Mouse (Mus musculus): Measurements from ENCODE around the gene Aes. TPM values are rescaled to one million over a fixed set of nuclear protein-coding genes. Genes with fewer than 3 reads are reported as not detected.
A peak's percentile ranks its signal among the peaks of the same experiment; 100 is the strongest.

The Aes gene
- 264 and 280 TPM in 2 replicates for polyA plus RNA-seq (2014; fragmentation: Nextera tagmentation; extraction: Ambion mirVana)

DNA sequence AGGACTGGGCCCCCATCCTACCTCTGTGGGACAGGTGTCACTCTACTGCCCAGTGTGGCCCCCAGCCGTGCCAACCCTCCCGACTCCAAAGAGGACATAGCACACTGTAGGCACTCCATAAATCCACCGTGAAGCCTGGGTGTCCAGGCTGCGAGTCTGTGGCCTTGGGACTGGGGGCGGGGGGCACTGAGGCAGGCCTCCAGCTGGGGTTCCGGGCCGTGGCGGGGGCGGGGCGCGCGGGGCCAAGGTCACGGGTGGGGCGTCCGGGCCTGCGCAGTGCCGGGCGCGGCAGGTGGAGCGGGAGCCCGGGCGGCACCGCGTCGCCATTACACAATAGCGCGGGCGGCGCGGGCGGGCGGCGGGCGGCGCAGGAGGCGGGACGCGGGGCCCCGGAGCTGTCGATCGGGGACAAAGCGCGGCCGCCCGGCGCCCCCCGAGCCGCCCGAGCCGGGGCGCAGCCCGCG, at the start of gene Aes:
Aes (plus strand) TSS at position 326 of the 464 bp plus-strand sequence.
- Histone ChIP-seq H3K9me3 (ENCODE audit: control insufficient read depth, low read length) (no peaks in the 10 kb centered on the region), H3K4me3 (ENCODE audit: low read depth, low read length) (peak within 1 kb of the TSS; percentile 90), H3K27ac (ENCODE audit: low read depth, low read length) (peak within 1 kb of the TSS; percentile 87), H3K4me2 (replicated peaks; ENCODE audit: low read depth, low read length) (peak within 1 kb of the TSS; percentile 92), H3K27me3 (ENCODE audit: control insufficient read depth, insufficient read depth, low read length) (no peaks in the 10 kb centered on the region), H3K9ac (ENCODE audit: low read depth, low read length) (peak within 1 kb of the TSS; percentile 99), H3K4me1 (replicated peaks; ENCODE audit: control insufficient read depth, insufficient read depth, low read length) (peaks cover 18% of the 10 kb centered on the region), H3K36me3 (ENCODE audit: control insufficient read depth, insufficient read depth, low read length) (no peaks in the 10 kb centered on the region)
- ATAC-seq (ENCODE audit: low FRiP score) = peak; percentile 59
- under 1% methylated on average over 36 of the region's 53 CpGs for WGBS
- DNase-seq (ENCODE audit: low spot score) = peak; percentile 63

DNA sequence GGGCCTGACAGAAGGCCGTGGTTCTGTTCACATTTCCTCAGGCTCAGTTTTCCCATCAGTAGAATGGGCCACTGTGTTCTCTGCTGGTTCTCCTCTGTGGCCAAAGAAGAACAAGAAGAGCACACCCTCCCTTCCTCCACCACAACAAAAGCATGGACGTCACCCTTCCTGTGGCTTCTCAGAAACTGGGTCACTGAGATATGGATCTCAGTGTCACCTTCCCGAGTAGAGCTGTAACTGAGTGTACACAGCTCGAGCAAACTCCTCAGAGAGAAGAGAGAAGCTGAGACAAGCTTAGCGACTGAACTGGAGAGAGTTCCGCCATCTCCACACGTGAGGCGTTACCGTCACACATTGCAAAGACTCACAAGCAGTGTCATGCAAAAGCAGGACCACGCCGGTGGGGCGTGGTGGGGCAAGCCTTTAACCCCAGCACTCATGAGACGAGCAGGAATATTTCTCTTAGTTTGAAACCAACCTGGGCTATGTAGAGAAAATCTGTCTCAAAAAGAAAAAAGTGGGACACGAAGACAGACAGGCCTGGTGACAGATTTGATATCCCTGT, 49.0 kb upstream of the Aes start:
- Histone ChIP-seq H3K9ac (ENCODE audit: low read depth, low read length) (no peak overlapping the region), H3K27ac (ENCODE audit: low read depth, low read length) (no peak overlapping the region), H3K27me3 (ENCODE audit: control insufficient read depth, insufficient read depth, low read length) (0 out of 2 replicates have a peak, but pooled peaks cover 2% of the 10 kb centered on the region), H3K4me3 (ENCODE audit: low read depth, low read length) (no peak overlapping the region), H3K4me2 (replicated peaks; ENCODE audit: low read depth, low read length) (no peak overlapping the region), H3K4me1 (replicated peaks; ENCODE audit: control insufficient read depth, insufficient read depth, low read length) (no peaks in the 10 kb centered on the region), H3K36me3 (ENCODE audit: control insufficient read depth, insufficient read depth, low read length) (no peaks in the 10 kb centered on the region), H3K9me3 (ENCODE audit: control insufficient read depth, low read length) (no peaks in the 10 kb centered on the region)
- WGBS = 80% methylated on average over 14 of the region's 14 CpGs
- ATAC-seq (ENCODE audit: low FRiP score) (no peak), DNase-seq (ENCODE audit: low spot score) (no peak)

DNA sequence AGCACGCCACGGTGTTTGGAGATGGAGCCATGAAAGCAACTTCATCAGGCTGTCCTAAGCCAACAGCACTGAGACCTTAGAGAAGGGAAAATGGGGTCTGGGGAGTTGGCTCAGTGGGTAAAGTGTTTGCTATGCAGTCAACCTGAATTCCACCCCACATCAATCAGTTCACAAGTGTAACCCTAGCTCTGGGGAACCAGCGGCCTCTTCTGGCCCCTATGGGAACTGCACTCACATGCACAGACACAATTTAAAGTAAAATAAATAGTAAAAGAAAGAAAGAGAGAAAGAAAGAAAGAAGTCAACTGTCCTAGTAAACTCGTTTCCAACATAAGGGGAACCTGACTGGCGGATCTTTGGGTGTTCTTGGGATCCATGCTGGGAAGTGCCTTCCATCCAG, 45.5 kb upstream of the Aes start:
- no peaks in the 10 kb centered on the region for H3K9me3 ChIP-seq (ENCODE audit: control insufficient read depth, low read length)
- no peak overlapping the region for H3K27ac ChIP-seq (ENCODE audit: low read depth, low read length)
- DNase-seq (ENCODE audit: low spot score) (no peak), ATAC-seq (ENCODE audit: low FRiP score) (no peak)
- no peak overlapping the region for H3K4me3 ChIP-seq (ENCODE audit: low read depth, low read length)
- 0 out of 2 replicates have a peak, but pooled peaks cover 2% of the 10 kb centered on the region for H3K27me3 ChIP-seq (ENCODE audit: control insufficient read depth, insufficient read depth, low read length)
- no peaks in the 10 kb centered on the region for H3K4me1 ChIP-seq (replicated peaks; ENCODE audit: control insufficient read depth, insufficient read depth, low read length)
- no peak overlapping the region for H3K9ac ChIP-seq (ENCODE audit: low read depth, low read length)
- WGBS = 86% methylated on average over 5 of the region's 5 CpGs
- H3K4me2 ChIP-seq (replicated peaks; ENCODE audit: low read depth, low read length) = no peak overlapping the region
- no peaks in the 10 kb centered on the region for H3K36me3 ChIP-seq (ENCODE audit: control insufficient read depth, insufficient read depth, low read length)

DNA sequence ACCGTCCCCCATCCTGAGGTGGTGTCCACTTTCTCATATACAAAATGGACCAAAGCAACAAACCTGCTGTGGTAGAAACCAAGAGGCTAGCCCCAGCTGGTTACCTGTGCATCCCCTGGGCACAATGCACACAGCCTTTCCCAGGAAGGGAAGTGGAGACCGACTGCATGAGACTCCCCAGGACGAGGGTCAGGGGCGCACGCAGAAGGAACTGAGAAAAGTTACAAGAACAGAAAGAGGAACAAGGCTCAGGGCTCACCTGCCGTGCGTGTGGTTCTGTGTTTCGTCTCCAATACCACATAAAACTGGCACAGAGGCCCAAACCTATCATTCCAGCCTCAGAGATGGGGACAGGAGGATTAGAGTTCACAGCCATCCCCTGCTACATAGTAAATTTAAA, 42.1 kb upstream of the Aes start:
- H3K9me3 ChIP-seq (ENCODE audit: control insufficient read depth, low read length) = no peaks in the 10 kb centered on the region
- H3K27ac ChIP-seq (ENCODE audit: low read depth, low read length) = no peak overlapping the region
- H3K9ac ChIP-seq (ENCODE audit: low read depth, low read length) = no peak overlapping the region
- no peak overlapping the region for H3K4me2 ChIP-seq (replicated peaks; ENCODE audit: low read depth, low read length)
- ATAC-seq (ENCODE audit: low FRiP score) = no peak
- no peaks in the 10 kb centered on the region for H3K27me3 ChIP-seq (ENCODE audit: control insufficient read depth, insufficient read depth, low read length)
- 77% methylated on average over 8 of the region's 8 CpGs for WGBS
- no peaks in the 10 kb centered on the region for H3K36me3 ChIP-seq (ENCODE audit: control insufficient read depth, insufficient read depth, low read length)
- no peak overlapping the region for H3K4me3 ChIP-seq (ENCODE audit: low read depth, low read length)
- H3K4me1 ChIP-seq (replicated peaks; ENCODE audit: control insufficient read depth, insufficient read depth, low read length) = no peaks in the 10 kb centered on the region
- DNase-seq (ENCODE audit: low spot score) = no peak

DNA sequence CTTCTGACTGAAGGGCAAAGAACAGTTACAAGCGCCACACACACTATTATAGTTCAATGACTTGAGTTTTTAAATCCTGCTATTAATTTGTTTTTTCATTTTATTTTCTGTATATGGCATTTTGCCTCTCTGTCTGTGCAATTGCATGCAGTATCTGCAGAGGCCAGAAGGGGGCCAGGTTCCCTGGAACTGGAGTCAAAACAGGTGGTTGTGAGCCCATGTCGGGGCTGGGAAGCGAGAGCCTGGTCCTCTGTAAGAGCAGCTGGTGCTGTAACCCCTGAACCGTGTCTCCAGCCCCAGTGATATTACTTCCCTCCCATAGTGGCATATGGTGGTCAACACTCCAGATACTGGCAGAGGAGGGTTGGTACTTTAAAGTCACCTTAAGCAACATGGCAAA, 40.7 kb upstream of the Aes start:
- Histone ChIP-seq H3K36me3 (ENCODE audit: control insufficient read depth, insufficient read depth, low read length) (no peaks in the 10 kb centered on the region), H3K27ac (ENCODE audit: low read depth, low read length) (no peak overlapping the region), H3K9me3 (ENCODE audit: control insufficient read depth, low read length) (no peaks in the 10 kb centered on the region), H3K4me2 (replicated peaks; ENCODE audit: low read depth, low read length) (no peak overlapping the region), H3K9ac (ENCODE audit: low read depth, low read length) (no peak overlapping the region), H3K4me3 (ENCODE audit: low read depth, low read length) (no peak overlapping the region), H3K27me3 (ENCODE audit: control insufficient read depth, insufficient read depth, low read length) (peaks cover 2% of the 10 kb centered on the region; the same call in 1 of the 2 replicates), H3K4me1 (replicated peaks; ENCODE audit: control insufficient read depth, insufficient read depth, low read length) (no peaks in the 10 kb centered on the region)
- ATAC-seq (ENCODE audit: low FRiP score) = peak; percentile 59; the same call in 1 of the 2 replicates
- peak; percentile 77 for DNase-seq (ENCODE audit: low spot score)
- 14% methylated on average over 4 of the region's 4 CpGs for WGBS

DNA sequence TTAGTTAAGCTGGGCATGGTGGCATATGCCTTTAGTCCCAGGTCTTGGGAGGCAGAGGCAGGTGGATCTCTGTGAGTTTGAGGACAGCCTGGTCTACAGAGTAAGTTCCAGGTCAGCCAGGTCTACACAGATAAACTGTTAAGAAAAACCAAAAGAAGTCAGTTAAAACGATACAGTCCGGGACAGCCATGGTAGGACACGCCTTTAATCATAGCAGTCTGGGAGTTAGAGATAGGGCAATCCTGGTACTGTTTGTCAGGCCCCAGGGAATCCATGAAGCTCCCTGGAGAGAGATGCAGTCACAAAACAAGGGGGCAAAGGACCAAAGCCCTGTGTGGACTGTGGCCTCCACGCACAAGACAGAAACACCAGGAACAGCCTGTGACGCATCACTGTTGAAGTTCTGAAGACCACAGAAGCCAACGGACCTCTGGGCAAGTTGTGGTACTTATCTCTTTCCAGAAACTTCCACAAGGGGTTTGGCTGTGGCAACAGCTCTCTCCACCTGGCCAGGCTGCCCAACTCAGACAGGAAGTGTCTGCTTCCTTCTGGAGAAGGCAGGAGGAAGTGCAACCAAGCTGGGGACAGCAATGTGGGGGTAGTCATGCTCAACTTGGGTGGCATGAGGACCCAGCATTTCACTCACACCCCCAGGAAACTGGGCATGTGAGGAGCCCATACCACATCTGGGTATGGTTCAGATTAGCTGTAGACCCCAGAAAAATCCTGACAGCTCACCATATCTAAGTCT, 39.9 kb upstream of the Aes start:
- Histone ChIP-seq H3K4me3 (ENCODE audit: low read depth, low read length) (no peak overlapping the region), H3K27me3 (ENCODE audit: control insufficient read depth, insufficient read depth, low read length) (peaks cover 8% of the 10 kb centered on the region; the same call in 1 of the 2 replicates), H3K4me2 (replicated peaks; ENCODE audit: low read depth, low read length) (no peak overlapping the region), H3K9me3 (ENCODE audit: control insufficient read depth, low read length) (no peaks in the 10 kb centered on the region), H3K4me1 (replicated peaks; ENCODE audit: control insufficient read depth, insufficient read depth, low read length) (0 out of 2 replicates have a peak, but pooled peaks cover 2% of the 10 kb centered on the region), H3K9ac (ENCODE audit: low read depth, low read length) (no peak overlapping the region), H3K27ac (ENCODE audit: low read depth, low read length) (no peak overlapping the region), H3K36me3 (ENCODE audit: control insufficient read depth, insufficient read depth, low read length) (no peaks in the 10 kb centered on the region)
- ATAC-seq (ENCODE audit: low FRiP score) (no peak), DNase-seq (ENCODE audit: low spot score) (no peak)
- 83% methylated on average over 6 of the region's 6 CpGs for WGBS

DNA sequence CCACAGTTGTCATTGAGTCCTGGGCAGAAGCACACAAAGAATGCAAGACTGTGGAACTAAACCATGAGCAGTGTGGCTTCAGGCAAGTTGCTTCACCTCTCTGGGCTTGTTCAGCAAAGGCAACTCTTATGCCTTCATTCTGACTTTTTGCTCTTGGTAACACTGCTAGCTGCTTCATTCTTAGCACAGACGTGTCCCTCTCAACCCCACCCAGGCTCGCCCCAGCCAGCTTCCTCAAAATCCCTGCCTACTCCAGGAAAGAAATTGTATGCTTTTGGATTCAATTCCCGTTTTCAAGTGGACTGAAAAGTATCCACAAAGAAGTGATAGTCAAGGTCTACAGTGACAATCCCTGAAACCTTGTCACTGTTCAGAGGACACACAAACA, 39.3 kb upstream of the Aes start:
- Histone ChIP-seq H3K9me3 (ENCODE audit: control insufficient read depth, low read length) (no peaks in the 10 kb centered on the region), H3K9ac (ENCODE audit: low read depth, low read length) (no peak overlapping the region), H3K27ac (ENCODE audit: low read depth, low read length) (no peak overlapping the region), H3K4me2 (replicated peaks; ENCODE audit: low read depth, low read length) (no peak overlapping the region), H3K36me3 (ENCODE audit: control insufficient read depth, insufficient read depth, low read length) (no peaks in the 10 kb centered on the region), H3K27me3 (ENCODE audit: control insufficient read depth, insufficient read depth, low read length) (peaks cover 8% of the 10 kb centered on the region; the same call in 1 of the 2 replicates), H3K4me1 (replicated peaks; ENCODE audit: control insufficient read depth, insufficient read depth, low read length) (0 out of 2 replicates have a peak, but pooled peaks cover 2% of the 10 kb centered on the region), H3K4me3 (ENCODE audit: low read depth, low read length) (no peak overlapping the region)
- WGBS = 70% methylated on average over 3 of the region's 3 CpGs
- ATAC-seq (ENCODE audit: low FRiP score) (no peak), DNase-seq (ENCODE audit: low spot score) (no peak)

DNA sequence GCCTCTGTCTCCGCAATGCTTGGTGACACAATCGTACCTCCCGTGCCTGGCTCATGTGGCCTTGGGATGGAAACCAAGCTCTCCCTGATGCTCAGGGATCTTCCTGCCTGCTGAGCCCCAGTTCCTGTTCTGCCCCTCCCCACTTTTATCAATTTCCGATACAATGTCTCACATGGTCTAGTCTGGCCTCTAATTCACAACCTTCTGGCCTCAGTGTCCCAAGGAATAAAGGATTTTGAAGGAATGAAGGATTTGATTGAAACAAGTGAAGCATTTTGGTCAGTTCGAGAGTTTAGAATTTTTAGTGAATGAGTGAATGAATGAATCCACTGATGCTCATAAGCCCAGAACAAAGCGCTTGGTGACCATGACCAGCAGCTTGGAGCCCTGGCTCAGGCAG, 36.1 kb upstream of the Aes start:
- Histone ChIP-seq H3K9ac (ENCODE audit: low read depth, low read length) (no peak overlapping the region), H3K36me3 (ENCODE audit: control insufficient read depth, insufficient read depth, low read length) (no peaks in the 10 kb centered on the region), H3K27me3 (ENCODE audit: control insufficient read depth, insufficient read depth, low read length) (peaks cover 8% of the 10 kb centered on the region; the same call in 1 of the 2 replicates), H3K4me2 (replicated peaks; ENCODE audit: low read depth, low read length) (no peak overlapping the region), H3K9me3 (ENCODE audit: control insufficient read depth, low read length) (no peaks in the 10 kb centered on the region), H3K4me1 (replicated peaks; ENCODE audit: control insufficient read depth, insufficient read depth, low read length) (0 out of 2 replicates have a peak, but pooled peaks cover 2% of the 10 kb centered on the region), H3K27ac (ENCODE audit: low read depth, low read length) (no peak overlapping the region), H3K4me3 (ENCODE audit: low read depth, low read length) (no peak overlapping the region)
- WGBS = 80% methylated on average over 6 of the region's 6 CpGs
- DNase-seq (ENCODE audit: low spot score) (no peak), ATAC-seq (ENCODE audit: low FRiP score) (no peak)

Measured in hindbrain, embryonic 11.5 days (tissue).